Mouse (Mus musculus): Measurements from ENCODE around the gene Pde6h. TPM values are rescaled to one million over a fixed set of nuclear protein-coding genes. Genes with fewer than 3 reads are reported as not detected.
A peak's percentile ranks its signal among the peaks of the same experiment; 100 is the strongest.

The Pde6h gene
- polyA plus RNA-seq, 1 experiment from 2014 or later, result not detected

DNA sequence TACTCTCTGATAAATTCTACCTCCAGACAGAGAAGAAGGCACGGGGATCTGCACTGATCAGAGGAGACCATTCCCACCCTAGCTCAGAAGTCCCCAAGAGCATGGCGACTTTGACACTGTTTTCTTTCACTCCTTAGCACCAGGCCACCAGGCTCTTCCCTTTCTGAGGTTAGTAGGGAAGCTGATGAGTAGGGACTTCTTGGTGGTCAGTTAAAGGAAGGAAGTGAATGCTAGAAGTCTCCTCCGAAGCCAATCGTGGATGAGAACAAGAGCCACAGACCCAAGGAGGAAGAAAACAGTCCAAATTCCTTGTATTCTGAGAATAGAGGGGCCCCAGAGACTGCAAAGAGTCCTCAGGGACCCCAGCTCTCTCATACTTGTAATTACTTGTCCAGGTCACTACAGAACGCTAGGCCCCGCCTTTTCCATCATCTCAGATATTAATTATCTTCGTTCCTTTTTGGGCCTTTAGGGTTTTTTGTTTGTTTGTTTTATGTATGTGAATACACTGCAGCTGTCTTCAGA, 65.0 kb downstream of the Pde6h start:
- Histone ChIP-seq H3K4me1 (ENCODE audit: control insufficient read depth, insufficient read depth, low read length) (peaks cover 7% of the 10 kb centered on the region; the same call in 1 of the 2 replicates), H3K27ac (replicated peaks; ENCODE audit: low read depth, low read length) (no peak overlapping the region), H3K4me3 (ENCODE audit: low read depth, low read length) (no peak overlapping the region), H3K36me3 (ENCODE audit: control insufficient read depth, insufficient read depth, low read length) (no peaks in the 10 kb centered on the region), H3K9me3 (ENCODE audit: control insufficient read depth, low read length) (no peaks in the 10 kb centered on the region), H3K9ac (ENCODE audit: low read depth, low read length) (no peak overlapping the region), H3K27me3 (replicated peaks; ENCODE audit: control insufficient read depth, insufficient read depth, low read length) (no peaks in the 10 kb centered on the region), H3K4me2 (ENCODE audit: low read depth, low read length) (no peak overlapping the region)
- DNase-seq (ENCODE audit: low spot score) (no peak), ATAC-seq (ENCODE audit: low read depth) (no peak)
- WGBS, result 83% methylated on average over 7 of the region's 7 CpGs

DNA sequence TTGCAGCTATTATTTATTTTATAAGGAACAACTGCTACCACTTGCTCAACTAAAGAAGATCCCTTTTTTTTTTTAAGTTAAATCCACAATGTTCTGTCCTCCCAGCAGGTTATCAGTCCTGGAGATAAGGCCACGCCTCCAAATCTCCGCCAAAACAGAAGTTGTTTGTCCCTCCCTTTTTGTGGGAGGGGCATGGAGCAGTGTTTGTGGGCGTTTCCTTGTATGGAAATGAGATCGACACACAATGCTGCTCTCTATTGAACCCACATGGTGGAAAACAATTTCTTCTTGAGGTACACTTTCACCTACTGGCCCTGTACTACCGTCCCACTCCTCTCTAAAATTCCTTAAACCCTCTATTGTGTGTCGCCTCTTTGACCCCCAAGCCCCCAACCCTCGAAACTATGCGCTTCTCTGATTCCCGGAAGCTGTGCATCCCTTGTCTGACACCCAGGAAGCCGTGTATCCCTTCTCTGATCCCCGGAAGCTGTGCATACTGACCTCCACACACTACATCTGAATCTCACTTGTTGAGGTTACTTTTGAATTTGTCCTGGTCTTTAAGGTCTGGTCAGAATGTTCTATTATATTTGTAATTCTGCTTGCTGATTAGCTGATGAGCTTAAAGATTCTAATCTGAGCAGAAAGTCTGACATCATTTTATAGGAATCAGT, 66.3 kb downstream of the Pde6h start:
- Histone ChIP-seq H3K4me2 (ENCODE audit: low read depth, low read length) (peak overlapping the region; percentile 16; the same call in 1 of the 2 replicates), H3K27ac (replicated peaks; ENCODE audit: low read depth, low read length) (no peak overlapping the region), H3K27me3 (replicated peaks; ENCODE audit: control insufficient read depth, insufficient read depth, low read length) (no peaks in the 10 kb centered on the region), H3K36me3 (ENCODE audit: control insufficient read depth, insufficient read depth, low read length) (no peaks in the 10 kb centered on the region), H3K9ac (ENCODE audit: low read depth, low read length) (no peak overlapping the region), H3K4me1 (ENCODE audit: control insufficient read depth, insufficient read depth, low read length) (peaks cover 7% of the 10 kb centered on the region; the same call in 1 of the 2 replicates), H3K4me3 (ENCODE audit: low read depth, low read length) (no peak overlapping the region), H3K9me3 (ENCODE audit: control insufficient read depth, low read length) (no peaks in the 10 kb centered on the region)
- DNase-seq (ENCODE audit: low spot score) (no peak), ATAC-seq (ENCODE audit: low read depth) (no peak)
- WGBS, result 32% methylated on average over 11 of the region's 11 CpGs

GRCm38 (mm10) chr6:136990557-136990956, 66.9 kb downstream of the Pde6h start:
- Histone ChIP-seq H3K4me3 (ENCODE audit: low read depth, low read length) (no peak overlapping the region), H3K4me2 (ENCODE audit: low read depth, low read length) (no peak overlapping the region; the same call in 1 of the 2 replicates), H3K9ac (ENCODE audit: low read depth, low read length) (no peak overlapping the region), H3K9me3 (ENCODE audit: control insufficient read depth, low read length) (no peaks in the 10 kb centered on the region), H3K36me3 (ENCODE audit: control insufficient read depth, insufficient read depth, low read length) (no peaks in the 10 kb centered on the region), H3K27ac (replicated peaks; ENCODE audit: low read depth, low read length) (no peak overlapping the region), H3K27me3 (replicated peaks; ENCODE audit: control insufficient read depth, insufficient read depth, low read length) (no peaks in the 10 kb centered on the region), H3K4me1 (ENCODE audit: control insufficient read depth, insufficient read depth, low read length) (peaks cover 7% of the 10 kb centered on the region; the same call in 1 of the 2 replicates)
- WGBS, result 41% methylated on average over 8 of the region's 8 CpGs
- DNase-seq (ENCODE audit: low spot score) (no peak), ATAC-seq (ENCODE audit: low read depth) (no peak)

DNA sequence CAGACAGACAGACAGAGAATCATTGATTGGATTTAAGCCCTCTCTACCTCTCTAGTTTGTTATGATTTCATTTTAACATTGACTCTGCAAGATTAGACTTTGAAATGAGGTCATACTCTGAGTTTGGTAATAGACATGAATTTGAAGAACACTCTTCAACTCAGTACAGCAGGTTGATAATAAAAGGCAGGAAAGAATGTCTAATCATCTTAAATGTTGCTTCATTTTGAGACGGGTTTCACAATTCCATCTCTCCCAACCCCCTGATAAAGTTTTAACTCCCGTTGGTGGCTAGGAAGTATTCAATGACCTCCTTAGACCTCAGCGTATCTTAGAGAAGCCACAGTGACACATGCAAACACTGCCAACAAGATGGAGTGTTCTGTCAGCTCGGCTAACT, 69.9 kb downstream of the Pde6h start:
- DNase-seq (ENCODE audit: low spot score) (no peak), ATAC-seq (ENCODE audit: low read depth) (no peak)
- no peak overlapping the region for H3K4me2 ChIP-seq (ENCODE audit: low read depth, low read length)
- no peak overlapping the region for H3K9ac ChIP-seq (ENCODE audit: low read depth, low read length)
- no peak overlapping the region for H3K27ac ChIP-seq (replicated peaks; ENCODE audit: low read depth, low read length)
- no peak overlapping the region for H3K4me3 ChIP-seq (ENCODE audit: low read depth, low read length)
- no peaks in the 10 kb centered on the region for H3K9me3 ChIP-seq (ENCODE audit: control insufficient read depth, low read length)
- H3K4me1 ChIP-seq (ENCODE audit: control insufficient read depth, insufficient read depth, low read length), result peaks cover 7% of the 10 kb centered on the region; the same call in 1 of the 2 replicates
- no peaks in the 10 kb centered on the region for H3K27me3 ChIP-seq (replicated peaks; ENCODE audit: control insufficient read depth, insufficient read depth, low read length)
- H3K36me3 ChIP-seq (ENCODE audit: control insufficient read depth, insufficient read depth, low read length), result no peaks in the 10 kb centered on the region
- WGBS, result 62% methylated on average over 4 of the region's 4 CpGs

DNA sequence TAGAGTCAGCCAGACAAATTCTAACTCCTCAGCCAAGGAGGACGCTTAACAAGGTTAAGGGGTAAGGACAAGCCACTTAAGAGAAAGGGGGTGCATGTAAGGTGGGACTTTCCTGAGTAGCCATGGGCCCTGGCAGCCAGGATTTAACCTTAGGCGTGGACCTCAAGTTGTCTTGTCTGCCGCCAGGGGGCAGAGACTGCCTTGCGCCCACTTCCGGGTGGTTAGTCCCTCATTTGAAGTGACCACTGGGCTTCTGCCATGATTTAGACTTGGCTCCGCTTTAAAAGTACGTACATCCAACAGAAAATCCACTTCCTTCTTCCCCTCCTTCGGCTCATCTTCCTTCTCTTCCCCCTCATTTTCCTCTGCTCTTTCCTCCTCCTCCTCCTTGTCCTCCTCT, 71.9 kb downstream of the Pde6h start:
- 82% methylated on average over 7 of the region's 8 CpGs for WGBS
- DNase-seq (ENCODE audit: low spot score), result no peak

GRCm38 (mm10) chr6:136996336-136996735, 72.7 kb downstream of the Pde6h start:
- H3K9me3 ChIP-seq (ENCODE audit: control insufficient read depth, low read length), result no peaks in the 10 kb centered on the region
- no peaks in the 10 kb centered on the region for H3K36me3 ChIP-seq (ENCODE audit: control insufficient read depth, insufficient read depth, low read length)
- 58% methylated on average over 5 of the region's 5 CpGs for WGBS
- H3K4me1 ChIP-seq (ENCODE audit: control insufficient read depth, insufficient read depth, low read length), result no peaks in the 10 kb centered on the region
- no peak for ATAC-seq (ENCODE audit: low read depth)
- no peaks in the 10 kb centered on the region for H3K27me3 ChIP-seq (replicated peaks; ENCODE audit: control insufficient read depth, insufficient read depth, low read length)
- no peak overlapping the region for H3K4me3 ChIP-seq (ENCODE audit: low read depth, low read length)
- no peak overlapping the region; the same call in 1 of the 2 replicates for H3K27ac ChIP-seq (replicated peaks; ENCODE audit: low read depth, low read length)
- no peak overlapping the region for H3K4me2 ChIP-seq (ENCODE audit: low read depth, low read length)
- H3K9ac ChIP-seq (ENCODE audit: low read depth, low read length), result no peak overlapping the region
- no peak for DNase-seq (ENCODE audit: low spot score)

More for the DNA sequence above, 71.9 kb downstream of the Pde6h start:
- H3K4me3 ChIP-seq (ENCODE audit: low read depth, low read length), result no peak overlapping the region
- no peak overlapping the region for H3K4me2 ChIP-seq (ENCODE audit: low read depth, low read length)
- 0 out of 2 replicates have a peak, but pooled peaks cover 3% of the 10 kb centered on the region for H3K4me1 ChIP-seq (ENCODE audit: control insufficient read depth, insufficient read depth, low read length)
- H3K36me3 ChIP-seq (ENCODE audit: control insufficient read depth, insufficient read depth, low read length), result no peaks in the 10 kb centered on the region
- H3K9me3 ChIP-seq (ENCODE audit: control insufficient read depth, low read length), result no peaks in the 10 kb centered on the region
- no peak overlapping the region for H3K9ac ChIP-seq (ENCODE audit: low read depth, low read length)
- no peak overlapping the region for H3K27ac ChIP-seq (replicated peaks; ENCODE audit: low read depth, low read length)
- ATAC-seq (ENCODE audit: low read depth), result no peak
- no peaks in the 10 kb centered on the region for H3K27me3 ChIP-seq (replicated peaks; ENCODE audit: control insufficient read depth, insufficient read depth, low read length)

GRCm38 (mm10) chr6:136998181-136998580, 74.5 kb downstream of the Pde6h start:
- Histone ChIP-seq H3K27ac (replicated peaks; ENCODE audit: low read depth, low read length) (no peak overlapping the region), H3K4me2 (ENCODE audit: low read depth, low read length) (no peak overlapping the region), H3K27me3 (replicated peaks; ENCODE audit: control insufficient read depth, insufficient read depth, low read length) (no peaks in the 10 kb centered on the region), H3K9ac (ENCODE audit: low read depth, low read length) (no peak overlapping the region), H3K36me3 (ENCODE audit: control insufficient read depth, insufficient read depth, low read length) (no peaks in the 10 kb centered on the region), H3K4me1 (ENCODE audit: control insufficient read depth, insufficient read depth, low read length) (no peaks in the 10 kb centered on the region), H3K9me3 (ENCODE audit: control insufficient read depth, low read length) (no peaks in the 10 kb centered on the region), H3K4me3 (ENCODE audit: low read depth, low read length) (no peak overlapping the region)
- DNase-seq (ENCODE audit: low spot score) (no peak), ATAC-seq (ENCODE audit: low read depth) (no peak)
- 82% methylated on average over 7 of the region's 7 CpGs for WGBS

DNA sequence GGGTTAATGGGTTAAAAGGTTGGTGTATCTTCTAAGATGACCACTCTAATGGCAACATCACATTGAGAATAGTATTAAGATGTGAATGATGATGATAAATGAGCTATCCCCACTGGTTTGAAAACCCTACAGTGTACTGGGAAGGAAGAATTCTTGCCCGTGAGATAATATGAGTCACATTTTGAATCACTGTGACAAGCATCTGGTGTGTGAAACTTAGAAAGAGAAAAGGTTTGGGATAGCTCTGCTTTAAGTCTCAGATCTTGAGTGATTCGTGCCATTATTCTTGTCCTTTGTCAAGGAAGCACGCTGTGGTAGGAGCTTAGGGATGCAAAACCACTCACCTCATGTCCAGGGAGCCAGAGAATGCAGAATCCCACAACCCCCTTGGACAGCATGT, 75.4 kb downstream of the Pde6h start:
- Histone ChIP-seq H3K9ac (ENCODE audit: low read depth, low read length) (no peak overlapping the region), H3K27ac (replicated peaks; ENCODE audit: low read depth, low read length) (no peak overlapping the region), H3K9me3 (ENCODE audit: control insufficient read depth, low read length) (no peaks in the 10 kb centered on the region), H3K4me3 (ENCODE audit: low read depth, low read length) (no peak overlapping the region), H3K36me3 (ENCODE audit: control insufficient read depth, insufficient read depth, low read length) (no peaks in the 10 kb centered on the region), H3K4me1 (ENCODE audit: control insufficient read depth, insufficient read depth, low read length) (no peaks in the 10 kb centered on the region), H3K4me2 (ENCODE audit: low read depth, low read length) (no peak overlapping the region), H3K27me3 (replicated peaks; ENCODE audit: control insufficient read depth, insufficient read depth, low read length) (no peaks in the 10 kb centered on the region)
- DNase-seq (ENCODE audit: low spot score) (no peak), ATAC-seq (ENCODE audit: low read depth) (no peak)
- 89% methylated on average over 3 of the region's 3 CpGs for WGBS
